8 mouse cellular contexts compared by ENCODE assay signal in genomic region chr7:111179401-111180271, GRCm38 (mm10).
DNase-seq lines count a peak whose midpoint lies in the region; ATAC-seq lines count a peak whose summit lies in the region.

No protein-coding gene starts in this region.

- peaks cover 15% of the 10 kb centered on the region for H3K4me1 ChIP-seq in embryonic facial prominence, embryonic 13.5 days
- peaks cover 48% of the 10 kb centered on the region for H3K4me1 ChIP-seq in megakaryocyte, embryonic 14.5 days

- no peak overlapping the region for H3K4me3 ChIP-seq in embryonic facial prominence, embryonic 13.5 days
- H3K4me3 ChIP-seq in megakaryocyte, embryonic 14.5 days (replicated peaks) = peak overlapping the region; percentile 14

- 0 out of 2 replicates have a peak, but pooled peaks cover 5% of the 10 kb centered on the region for H3K27me3 ChIP-seq in embryonic facial prominence, embryonic 13.5 days
- peaks cover 26% of the 10 kb centered on the region for H3K27me3 ChIP-seq in megakaryocyte, embryonic 14.5 days (replicated peaks)

- no peaks in the 10 kb centered on the region for H3K9me3 ChIP-seq in embryonic facial prominence, embryonic 13.5 days
- no peaks in the 10 kb centered on the region for H3K9me3 ChIP-seq in megakaryocyte, embryonic 14.5 days

- peak; percentile 66 for DNase-seq in left cerebral cortex, postnatal 4 days
- DNase-seq in left cerebral cortex, postnatal 25 days (ENCODE audit: low spot score in 2 of 2) = no peak
- peak; percentile 80 to 81 for DNase-seq in heart, postnatal 10 days
- peak; percentile 79 to 87 for DNase-seq in kidney, postnatal 4 days
- DNase-seq in left cerebral cortex, adult 18-20 months (ENCODE audit: low spot score in 2 of 2) = no peak

- no peak overlapping the region for H3K4me2 ChIP-seq in embryonic facial prominence, embryonic 13.5 days

- H3K9ac ChIP-seq in embryonic facial prominence, embryonic 13.5 days = no peak overlapping the region

- H3K27ac ChIP-seq in embryonic facial prominence, embryonic 13.5 days = peak overlapping the region; percentile 57

- WGBS in embryonic facial prominence, embryonic 13.5 days = 44% methylated on average over 7 of the region's 7 CpGs

- ATAC-seq in embryonic facial prominence, embryonic 13.5 days (ENCODE audit: insufficient number of reproducible peaks, insufficient read depth, low FRiP score, low TSS enrichment, low read depth) = peak; percentile 49; the same call in 1 of the 2 replicates
- no peak for ATAC-seq in CD4-positive, CD25-positive, alpha-beta regulatory T cell, adult 4 months

- intact Hi-C loops in left cerebral cortex, postnatal 4 days (cut with DNase I) = loop anchor here (5.0 to 10.0 kb wide), 3 partner anchors 63 to 595 kb away; partner anchors contain the start of genes Eif4g2 and Galnt18
- intact Hi-C loops in left cerebral cortex, postnatal 25 days (cut with DNase I) = loop anchor here (5.0 kb wide), 1 partner anchor 598 kb away; the partner anchor contains the start of gene Galnt18
- intact Hi-C loops in heart, postnatal 10 days (cut with DNase I) = no loop called here

- H3K36me3 ChIP-seq in embryonic facial prominence, embryonic 13.5 days = no peaks in the 10 kb centered on the region
- H3K36me3 ChIP-seq in megakaryocyte, embryonic 14.5 days (replicated peaks; ENCODE audit: low read length) = no peaks in the 10 kb centered on the region

Comparison
In these comparisons a context has a peak if more than half of its experiments do, and no peak if none do; other contexts are left out.
1. DNase-seq: peak in left cerebral cortex, postnatal 4 days (single experiment), heart, postnatal 10 days (2 of 2) and kidney, postnatal 4 days (2 of 2); none in left cerebral cortex, postnatal 25 days (0 of 2) and left cerebral cortex, adult 18-20 months (0 of 2).